Mouse (Mus musculus) right cerebral cortex, postnatal 10 days (tissue): ENCODE measurements at regions not wholly inside any gene's neighbourhood (a gene's known extent, or its start where the extent isn't known, plus 50 kb on each side); places are given as distances from the start of the nearest gene placed in this dataset.
"Not testable (repeated sequence)": the region's sequence is repeated elsewhere in the genome, so short reads cannot be mapped to it uniquely, and the experiment has no call there.

Experiments
- DNase-seq, 2 experiments: peaks; one replicate each; pipeline ENCODE4 v3.0.0; 2021; ENCODE audit warnings: low spot score in 2 of 2

- no peak for DNase-seq
These were observed 745.7 kb upstream of the Gm5150 start for GRCm38 (mm10) chr3:16751764-16752485.

GRCm38 (mm10) chr3:16733936-16734330 is 727.7 kb upstream of the Gm5150 start:
- DNase-seq, result no peak

GRCm38 (mm10) chr3:16733295-16733935 is 727.2 kb upstream of the Gm5150 start:
- DNase-seq, result no peak

GRCm38 (mm10) chr3:16724371-16725100 is 718.3 kb upstream of the Gm5150 start:
- DNase-seq, result not testable (repeated sequence)

- no peak for DNase-seq
These were observed 717.4 kb upstream of the Gm5150 start for GRCm38 (mm10) chr3:16723631-16724030.

GRCm38 (mm10) chr3:16690955-16691354 is 684.7 kb upstream of the Gm5150 start:
- DNase-seq, result no peak

- no peak for DNase-seq
These were observed 682.7 kb upstream of the Gm5150 start for GRCm38 (mm10) chr3:16688973-16689372.

- DNase-seq, result peak in 1 of 2 experiments; percentile 18
These were observed 651.3 kb upstream of the Gm5150 start for GRCm38 (mm10) chr3:16657566-16657965.
